Mouse (Mus musculus): ENCODE data around the gene Rnf167. TPM values are rescaled to one million over a fixed set of nuclear protein-coding genes. Genes with fewer than 3 reads are reported as not detected.

Rnf167 gene
- total and polyA plus RNA-seq, 3 experiments = 23.5 to 31.7 (median 25.5) TPM

DNA sequence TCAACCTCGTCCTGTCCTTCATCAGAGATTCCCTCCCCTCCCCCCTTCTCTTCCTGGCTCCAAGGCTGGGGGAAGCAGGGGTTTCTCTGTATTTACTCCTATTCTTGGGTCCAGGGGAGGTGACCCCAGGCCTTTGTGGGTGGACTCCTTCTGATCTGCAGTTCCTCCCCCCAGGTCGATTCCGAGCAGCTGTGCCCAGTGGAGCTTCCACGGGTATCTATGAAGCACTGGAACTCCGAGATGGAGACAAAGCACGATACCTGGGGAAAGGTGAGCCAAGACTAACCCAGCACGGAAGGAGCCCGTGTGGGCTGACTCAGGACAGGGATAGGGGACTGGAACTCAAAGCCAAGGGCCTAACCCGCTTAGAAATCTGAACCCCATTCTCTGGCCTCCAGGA is 11.0 kb downstream of the Rnf167 start:
- no peak overlapping the region for H3K9ac ChIP-seq (ENCODE audit: insufficient read depth, low read depth)
- H3K27ac ChIP-seq (ENCODE audit: insufficient read depth, low read depth) = no peak overlapping the region
- H3K4me1 ChIP-seq (ENCODE audit: control insufficient read depth in 1 of 2, insufficient read depth in 2 of 2) = peaks cover 7 to 26% of the 10 kb centered on the region in 2 experiments
- dilution Hi-C loops (cut with MboI; ENCODE audit: extremely low pct_ligation_motif_present, extremely low pct_unique_long_range_greater_than_20kb, low sequenced_read_pairs) (no loop called here), in situ Hi-C loops (cut with MboI; ENCODE audit: low pct_ligation_motif_present, low pct_unique_long_range_greater_than_20kb, low sequenced_read_pairs) (no loop called here)
- H3K4me2 ChIP-seq (ENCODE audit: insufficient read depth, low read depth, poor library complexity, severe bottlenecking) = no peak overlapping the region
- no peaks in the 10 kb centered on the region for H3K9me3 ChIP-seq (replicated peaks; ENCODE audit: low read length)
- TF ChIP-seq TBP (conservative IDR thresholded peaks at IDR 0.05; ENCODE audit: low read depth, low read length) (no peak), POLR2A (IDR thresholded peaks at IDR 0.05; ENCODE audit: low read depth, low read length) (no peak), EP300 (IDR thresholded peaks at IDR 0.05; ENCODE audit: low read length) (no peak), MAZ (IDR thresholded peaks at IDR 0.05; ENCODE audit: low read depth, low read length) (no peak), RAD21 (IDR thresholded peaks at IDR 0.05; ENCODE audit: low read depth, low read length) (no peak), JUND (conservative IDR thresholded peaks at IDR 0.05; ENCODE audit: low read depth, low read length) (no peak), MEF2A (IDR thresholded peaks at IDR 0.05; ENCODE audit: borderline replicate concordance, low read depth, low read length) (no peak), RCOR1 (conservative IDR thresholded peaks at IDR 0.05; ENCODE audit: low read depth, low read length) (no peak), NRF1 (IDR thresholded peaks at IDR 0.05; ENCODE audit: low read depth, low read length) (no peak), ETS1 (conservative IDR thresholded peaks at IDR 0.05; ENCODE audit: low read depth, low read length) (no peak), ZC3H11A (IDR thresholded peaks at IDR 0.05; ENCODE audit: low read depth, low read length) (no peak), MAFK (IDR thresholded peaks at IDR 0.05; ENCODE audit: insufficient replicate concordance, low read length) (no peak), ZMIZ1 (IDR thresholded peaks at IDR 0.05; ENCODE audit: low read depth, low read length) (no peak), POLR2AphosphoS2 (IDR thresholded peaks at IDR 0.05; ENCODE audit: low read depth, low read length) (no peak), KAT2A (IDR thresholded peaks at IDR 0.05; ENCODE audit: insufficient replicate concordance, low read length) (no peak), USF2 (conservative IDR thresholded peaks at IDR 0.05; ENCODE audit: low read depth, low read length) (no peak), MYC (IDR thresholded peaks at IDR 0.05; ENCODE audit: low read depth, low read length) (no peak), CHD1 (IDR thresholded peaks at IDR 0.05; ENCODE audit: low read depth, low read length) (no peak), ZNF384 (IDR thresholded peaks at IDR 0.05; ENCODE audit: low read depth, low read length) (no peak)
- no peak for DNase-seq (ENCODE audit: extremely low read depth)
- no peaks in the 10 kb centered on the region for H3K27me3 ChIP-seq (replicated peaks)
- H3K36me3 ChIP-seq (replicated peaks in 1 of 2; ENCODE audit: control insufficient read depth in 1 of 2, insufficient read depth in 1 of 2, low read length in 1 of 2) = peaks cover 14 to 46% of the 10 kb centered on the region in 2 experiments
- peaks cover 14% of the 10 kb centered on the region for H3K79me2 ChIP-seq (replicated peaks; ENCODE audit: control insufficient read depth, extremely low read depth, insufficient read depth, poor library complexity, severe bottlenecking)
- no peak overlapping the region for H3K4me3 ChIP-seq (replicated peaks in 1 of 3; ENCODE audit: low read depth in 2 of 3, low read length in 2 of 3, poor library complexity in 1 of 3)

DNA sequence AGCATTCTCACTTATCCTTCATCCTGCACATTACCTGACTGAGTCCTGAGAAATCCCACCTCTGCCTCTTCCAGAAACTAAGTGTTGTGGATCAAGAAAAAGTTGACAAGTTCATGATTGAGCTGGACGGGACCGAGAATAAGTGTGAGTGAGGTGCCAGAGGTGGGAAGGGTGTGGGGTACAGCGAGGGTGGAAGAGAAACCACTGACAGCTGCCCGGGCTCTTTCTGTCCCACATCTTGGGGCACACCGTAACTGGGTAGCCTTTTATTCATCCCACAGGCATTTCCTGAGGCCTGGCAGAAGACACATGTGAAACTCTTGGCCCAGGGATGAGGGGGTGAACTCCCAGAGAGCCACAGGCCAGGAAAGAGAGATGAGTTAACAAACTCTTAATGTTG is 11.5 kb downstream of the Rnf167 start:
- Histone ChIP-seq H3K9ac (ENCODE audit: insufficient read depth, low read depth) (no peak overlapping the region), H3K4me3 (replicated peaks in 1 of 3; ENCODE audit: low read depth in 2 of 3, low read length in 2 of 3, poor library complexity in 1 of 3) (no peak overlapping the region), H3K27me3 (replicated peaks) (no peaks in the 10 kb centered on the region), H3K9me3 (replicated peaks; ENCODE audit: low read length) (no peaks in the 10 kb centered on the region), H3K4me2 (ENCODE audit: insufficient read depth, low read depth, poor library complexity, severe bottlenecking) (no peak overlapping the region), H3K36me3 (replicated peaks in 1 of 2; ENCODE audit: control insufficient read depth in 1 of 2, insufficient read depth in 1 of 2, low read length in 1 of 2) (peaks cover 19 to 49% of the 10 kb centered on the region in 2 experiments), H3K4me1 (ENCODE audit: control insufficient read depth in 1 of 2, insufficient read depth in 2 of 2) (peaks cover 7 to 26% of the 10 kb centered on the region in 2 experiments), H3K79me2 (replicated peaks; ENCODE audit: control insufficient read depth, extremely low read depth, insufficient read depth, poor library complexity, severe bottlenecking) (peaks cover 9% of the 10 kb centered on the region), H3K27ac (ENCODE audit: insufficient read depth, low read depth) (no peak overlapping the region)
- in situ Hi-C loops (cut with MboI; ENCODE audit: low pct_ligation_motif_present, low pct_unique_long_range_greater_than_20kb, low sequenced_read_pairs) = no loop called here
- dilution Hi-C loops (cut with MboI; ENCODE audit: extremely low pct_ligation_motif_present, extremely low pct_unique_long_range_greater_than_20kb, low sequenced_read_pairs) = no loop called here
- no peak for DNase-seq (ENCODE audit: extremely low read depth)
- no peak for TF ChIP-seq PAX5 (IDR thresholded peaks at IDR 0.05; ENCODE audit: low read length)
- no peak for TF ChIP-seq IRF4 (IDR thresholded peaks at IDR 0.05; ENCODE audit: low read depth, low read length)
- no peak for TF ChIP-seq ZNF384 (IDR thresholded peaks at IDR 0.05; ENCODE audit: low read depth, low read length)
- TF ChIP-seq JUN (IDR thresholded peaks at IDR 0.05; ENCODE audit: insufficient read depth, low read depth, low read length) = no peak
- TF ChIP-seq ZMIZ1 (IDR thresholded peaks at IDR 0.05; ENCODE audit: low read depth, low read length) = no peak
- TF ChIP-seq RAD21 (IDR thresholded peaks at IDR 0.05; ENCODE audit: low read depth, low read length) = no peak
- TF ChIP-seq CHD1 (IDR thresholded peaks at IDR 0.05; ENCODE audit: low read depth, low read length) = no peak
- TF ChIP-seq CTCF (conservative IDR thresholded peaks at IDR 0.05 in 1 of 2, IDR thresholded peaks at IDR 0.05 in 1 of 2; ENCODE audit: low read depth in 2 of 2, low read length in 2 of 2) = no peak
- no peak for TF ChIP-seq USF1 (IDR thresholded peaks at IDR 0.05; ENCODE audit: low read depth, low read length)
- no peak for TF ChIP-seq MEF2A (IDR thresholded peaks at IDR 0.05; ENCODE audit: borderline replicate concordance, low read depth, low read length)
- no peak for TF ChIP-seq MAFK (IDR thresholded peaks at IDR 0.05; ENCODE audit: insufficient replicate concordance, low read length)
- no peak for TF ChIP-seq CHD2 (IDR thresholded peaks at IDR 0.05; ENCODE audit: low read length)
- no peak for TF ChIP-seq UBTF (IDR thresholded peaks at IDR 0.05; ENCODE audit: low read depth, low read length)
- TF ChIP-seq USF2 (conservative IDR thresholded peaks at IDR 0.05; ENCODE audit: low read depth, low read length) = no peak
- TF ChIP-seq EP300 (IDR thresholded peaks at IDR 0.05; ENCODE audit: low read length) = no peak
- no peak for TF ChIP-seq TCF12 (IDR thresholded peaks at IDR 0.05; ENCODE audit: low read depth, low read length)
- no peak for TF ChIP-seq SIN3A (IDR thresholded peaks at IDR 0.05; ENCODE audit: low read length)
- no peak for TF ChIP-seq RCOR1 (conservative IDR thresholded peaks at IDR 0.05; ENCODE audit: low read depth, low read length)
- TF ChIP-seq GABPA (IDR thresholded peaks at IDR 0.05; ENCODE audit: insufficient replicate concordance, low read depth, low read length) = no peak
- TF ChIP-seq MAZ (IDR thresholded peaks at IDR 0.05; ENCODE audit: low read depth, low read length) = no peak

Data from CH12.LX (cell line).